Mouse (Mus musculus): ENCODE data around the gene Scgb2b11. TPM values are rescaled to one million over a fixed set of nuclear protein-coding genes. Genes with fewer than 3 reads are reported as not detected.
"Not testable (repeated sequence)": the region's sequence is repeated elsewhere in the genome, so short reads cannot be mapped to it uniquely, and the experiment has no call there.

Scgb2b11 gene
- not detected in 2 replicates for polyA plus RNA-seq (2015; fragmentation: Nextera tagmentation; extraction: Ambion mirVana)

DNA sequence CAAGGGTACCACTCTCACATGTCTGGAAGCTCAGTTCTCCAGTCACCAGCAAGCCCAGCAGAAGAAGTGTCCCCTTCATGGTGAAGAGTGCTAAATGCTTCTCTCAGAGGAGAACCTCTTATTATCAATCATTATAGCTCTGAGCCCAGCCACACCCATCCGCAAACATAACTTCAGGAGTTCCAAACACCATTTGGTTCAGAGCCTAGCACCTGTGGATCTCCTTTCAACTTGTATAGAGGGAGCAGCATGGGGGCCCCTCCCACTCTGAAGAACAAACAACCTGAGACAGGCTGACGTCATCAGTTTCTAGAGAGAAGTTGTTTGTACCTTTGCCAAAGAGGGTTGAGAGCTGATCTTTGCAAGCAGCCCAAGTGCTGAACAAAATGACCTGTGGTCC lies at the start of gene Scgb2b11:
Scgb2b11 (minus strand) TSS at position 101 of the 400 bp plus-strand sequence.
- not testable (repeated sequence) for H3K36me3 ChIP-seq

DNA sequence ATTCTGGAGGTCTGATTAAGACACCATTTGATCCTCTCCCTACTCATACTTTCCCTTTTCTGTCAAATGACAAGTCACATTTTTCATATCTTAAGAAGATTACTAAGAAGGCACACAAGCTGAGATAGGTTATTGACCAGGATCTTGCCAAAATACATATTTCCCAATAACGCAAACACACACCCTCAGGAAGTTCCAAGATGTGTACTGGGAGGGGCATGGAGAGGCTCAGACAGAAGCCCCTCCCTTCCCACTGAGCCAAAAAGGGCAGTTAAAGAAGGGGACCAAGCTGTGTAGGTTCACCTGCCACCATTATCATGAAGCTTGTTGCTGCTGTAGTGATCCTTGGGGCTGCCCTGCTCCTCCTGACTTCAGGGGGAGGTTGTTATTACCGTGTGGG lies 11.6 kb upstream of the Scgb2b11 start, which contains the start of gene Scgb1b11:
Scgb1b11 (plus strand) TSS at position 301 of the 400 bp plus-strand sequence.
- WGBS, result no CpG with 5 or more reads among the region's 2 CpGs
- not testable (repeated sequence) for H3K4me2 ChIP-seq (replicated peaks); H3K4me3 ChIP-seq; H3K9ac ChIP-seq (replicated peaks); ATAC-seq (replicated peaks); H3K4me1 ChIP-seq; H3K36me3 ChIP-seq; H3K27ac ChIP-seq (replicated peaks); H3K27me3 ChIP-seq; H3K9me3 ChIP-seq

More for the DNA sequence above, at the start of gene Scgb2b11:
- not testable (repeated sequence) for H3K4me2 ChIP-seq (replicated peaks); H3K4me1 ChIP-seq; H3K4me3 ChIP-seq; H3K27ac ChIP-seq (replicated peaks); H3K27me3 ChIP-seq; ATAC-seq (replicated peaks); H3K9me3 ChIP-seq; H3K9ac ChIP-seq (replicated peaks)
- WGBS, result 90% methylated on average over 2 of the region's 2 CpGs

Other genes starting within 250 kb of the Scgb2b11 start
- gene Scgb1b10, start 110.3 kb downstream of the Scgb2b11 start, polyA plus RNA-seq (2015; fragmentation: Nextera tagmentation; extraction: Ambion mirVana), result not detected in 2 replicates
- not detected in 2 replicates for gene Scgb1b11, start 11.7 kb upstream of the Scgb2b11 start, polyA plus RNA-seq (2015; fragmentation: Nextera tagmentation; extraction: Ambion mirVana)
- gene Scgb2b12, start 116.1 kb upstream of the Scgb2b11 start, polyA plus RNA-seq (2015; fragmentation: Nextera tagmentation; extraction: Ambion mirVana), result not detected in 2 replicates
- not detected in 2 replicates for gene Scgb1b12, start 123.0 kb upstream of the Scgb2b11 start, polyA plus RNA-seq (2015; fragmentation: Nextera tagmentation; extraction: Ambion mirVana)
- gene Scgb1b29, start 230.4 kb upstream of the Scgb2b11 start, polyA plus RNA-seq (2015; fragmentation: Nextera tagmentation; extraction: Ambion mirVana), result not detected in 2 replicates